18 mouse cellular contexts compared by ENCODE assay signal in the genomic region with DNA sequence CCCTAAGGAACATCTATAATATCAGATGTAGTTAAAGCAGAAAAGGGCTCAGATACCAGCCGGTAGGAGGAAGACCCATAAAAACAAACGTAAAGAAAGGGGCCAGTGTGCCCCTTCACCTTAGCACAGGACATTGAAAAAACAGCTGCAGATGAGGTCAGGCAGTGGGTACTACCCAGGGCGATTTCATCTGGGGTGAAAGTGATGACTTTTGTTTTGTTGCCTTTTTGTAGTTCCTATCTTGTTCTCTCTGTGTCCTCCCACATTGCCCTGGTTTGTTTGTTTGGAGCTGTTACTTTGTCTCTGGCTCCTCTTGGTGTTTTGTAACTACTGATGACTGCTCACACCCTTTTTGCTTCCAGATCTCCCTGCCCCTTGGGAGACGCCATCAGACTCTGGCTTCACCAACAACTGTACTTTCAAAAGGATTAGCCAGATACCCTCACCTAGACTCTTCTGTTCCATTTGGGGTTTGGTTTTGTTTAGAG.
DNase-seq lines count a peak whose midpoint lies in the region; ATAC-seq lines count a peak whose summit lies in the region.
"Had no signal": no experiment of that assay in that cellular context is flagged by ENCODE, and none has a peak within 500 bp of the region (broad histone marks: within the 10 kb centered on the region; RNA-seq: fewer than 3 reads in every experiment).

No protein-coding gene starts in this region.

- H3K9me3 ChIP-seq in kidney, embryonic 14.5 days (ENCODE audit: control insufficient read depth, low read length) = no peaks in the 10 kb centered on the region
- no peaks in the 10 kb centered on the region for H3K9me3 ChIP-seq in embryonic facial prominence, embryonic 10.5 days
- H3K9me3 ChIP-seq in limb, embryonic 10.5 days (replicated peaks) = no peaks in the 10 kb centered on the region
- H3K9me3 ChIP-seq in midbrain, embryonic 11.5 days (ENCODE audit: control insufficient read depth, low read length) = no peaks in the 10 kb centered on the region
- H3K9me3 ChIP-seq: hindbrain, embryonic 10.5 days; midbrain, embryonic 15.5 days; neural tube, embryonic 12.5 days had no signal

- ATAC-seq in kidney, embryonic 14.5 days (ENCODE audit: low FRiP score, low TSS enrichment) = peak; percentile 72; the same call in 1 of the 2 replicates
- ATAC-seq in midbrain, embryonic 11.5 days (ENCODE audit: low FRiP score) = no peak
- ATAC-seq: forebrain, embryonic 14.5 days; liver, postnatal 0 days; midbrain, embryonic 15.5 days had no signal

- peak; percentile 16 for DNase-seq in embryo, embryonic 9.5 days (ENCODE audit: extremely low spot score)
- DNase-seq in embryo, embryonic 10 days (ENCODE audit: low spot score) = no peak
- no peak for DNase-seq in kidney, postnatal 36 days
- DNase-seq in embryonic facial prominence, embryonic 10.5 days (ENCODE audit: low spot score) = peak; percentile 11
- DNase-seq in limb, embryonic 10.5 days (ENCODE audit: low spot score) = no peak
- DNase-seq in midbrain, embryonic 11.5 days (ENCODE audit: low spot score, missing footprints) = no peak
- no peak for DNase-seq in cerebellum, postnatal 25 days
- DNase-seq: adrenal gland, postnatal 25 days; cerebellum, postnatal 36 days; kidney, adult 11 months; layer of hippocampus, adult 9-11 months; liver, postnatal 0 days had no signal

- H3K36me3 ChIP-seq in kidney, embryonic 14.5 days (ENCODE audit: control insufficient read depth, insufficient read depth, low read length) = no peaks in the 10 kb centered on the region
- H3K36me3 ChIP-seq in embryonic facial prominence, embryonic 10.5 days (replicated peaks) = no peaks in the 10 kb centered on the region
- H3K36me3 ChIP-seq in limb, embryonic 10.5 days = no peaks in the 10 kb centered on the region
- H3K36me3 ChIP-seq in midbrain, embryonic 11.5 days (ENCODE audit: control insufficient read depth, insufficient read depth, low read length) = no peaks in the 10 kb centered on the region
- H3K36me3 ChIP-seq: hindbrain, embryonic 10.5 days; midbrain, embryonic 15.5 days; neural tube, embryonic 12.5 days had no signal

- no peaks in the 10 kb centered on the region for H3K27me3 ChIP-seq in kidney, embryonic 14.5 days (ENCODE audit: control insufficient read depth, insufficient read depth, low read length)
- no peaks in the 10 kb centered on the region for H3K27me3 ChIP-seq in embryonic facial prominence, embryonic 10.5 days (replicated peaks; ENCODE audit: low read depth, poor library complexity, severe bottlenecking)
- no peaks in the 10 kb centered on the region for H3K27me3 ChIP-seq in limb, embryonic 10.5 days (ENCODE audit: low read depth, poor library complexity, severe bottlenecking)
- no peaks in the 10 kb centered on the region for H3K27me3 ChIP-seq in midbrain, embryonic 11.5 days (ENCODE audit: control insufficient read depth, insufficient read depth, low read length)
- H3K27me3 ChIP-seq: midbrain, embryonic 15.5 days; neural tube, embryonic 12.5 days had no signal

- WGBS in kidney, embryonic 14.5 days = 28% methylated on average over 4 of the region's 4 CpGs
- WGBS in embryonic facial prominence, embryonic 10.5 days = 31% methylated on average over 4 of the region's 4 CpGs
- WGBS in limb, embryonic 10.5 days = 36% methylated on average over 4 of the region's 4 CpGs
- 73% methylated on average over 4 of the region's 4 CpGs for WGBS in midbrain, embryonic 11.5 days

- no peak overlapping the region for H3K4me2 ChIP-seq in kidney, embryonic 14.5 days (replicated peaks; ENCODE audit: low read depth, low read length)
- no peak overlapping the region for H3K4me2 ChIP-seq in midbrain, embryonic 11.5 days
- H3K4me2 ChIP-seq: midbrain, embryonic 15.5 days; neural tube, embryonic 12.5 days had no signal

- H3K27ac ChIP-seq in kidney, embryonic 14.5 days (ENCODE audit: low read depth, low read length) = peak overlapping the region; percentile 47; the same call in 1 of the 2 replicates
- H3K27ac ChIP-seq in embryonic facial prominence, embryonic 10.5 days (replicated peaks) = peak overlapping the region; percentile 66
- peak overlapping the region; percentile 22 for H3K27ac ChIP-seq in limb, embryonic 10.5 days
- no peak overlapping the region for H3K27ac ChIP-seq in midbrain, embryonic 11.5 days (ENCODE audit: low read depth, low read length)
- H3K27ac ChIP-seq: hindbrain, embryonic 10.5 days; macrophage; midbrain, embryonic 15.5 days; neural tube, embryonic 12.5 days had no signal

- H3K4me3 ChIP-seq in kidney, embryonic 14.5 days (ENCODE audit: low read length) = no peak overlapping the region
- H3K4me3 ChIP-seq in embryonic facial prominence, embryonic 10.5 days = no peak overlapping the region
- no peak overlapping the region for H3K4me3 ChIP-seq in limb, embryonic 10.5 days
- H3K4me3 ChIP-seq in midbrain, embryonic 11.5 days (ENCODE audit: low read depth, low read length) = no peak overlapping the region
- H3K4me3 ChIP-seq: hindbrain, embryonic 10.5 days; midbrain, embryonic 15.5 days; neural tube, embryonic 12.5 days had no signal

- no peak overlapping the region for H3K9ac ChIP-seq in kidney, embryonic 14.5 days (ENCODE audit: low read depth, low read length)
- no peak overlapping the region for H3K9ac ChIP-seq in midbrain, embryonic 11.5 days (ENCODE audit: low read length)
- H3K9ac ChIP-seq: liver, postnatal 0 days; midbrain, embryonic 15.5 days; neural tube, embryonic 12.5 days had no signal

- H3K4me1 ChIP-seq in kidney, embryonic 14.5 days (ENCODE audit: control insufficient read depth, insufficient read depth, low read length) = peaks cover 3% of the 10 kb centered on the region; the same call in 1 of the 2 replicates
- H3K4me1 ChIP-seq in embryonic facial prominence, embryonic 10.5 days = peaks cover 21% of the 10 kb centered on the region
- H3K4me1 ChIP-seq in limb, embryonic 10.5 days = peaks cover 14% of the 10 kb centered on the region
- H3K4me1 ChIP-seq in midbrain, embryonic 11.5 days (ENCODE audit: control insufficient read depth, insufficient read depth, low read length) = no peaks in the 10 kb centered on the region
- H3K4me1 ChIP-seq: hindbrain, embryonic 10.5 days; midbrain, embryonic 15.5 days; neural tube, embryonic 12.5 days had no signal

Comparison
In these comparisons a context has a peak if more than half of its experiments do, and no peak if none do; other contexts are left out.
1. DNase-seq: peak in embryo, embryonic 9.5 days (single experiment) and embryonic facial prominence, embryonic 10.5 days (single experiment); none in embryo, embryonic 10 days (single experiment), kidney, postnatal 36 days (0 of 2), limb, embryonic 10.5 days (single experiment), midbrain, embryonic 11.5 days (single experiment) and cerebellum, postnatal 25 days (0 of 2).